Mouse (Mus musculus) kidney, embryonic 14.5 days (tissue): ENCODE results near the gene Fndc3b. TPM values are rescaled to one million over a fixed set of nuclear protein-coding genes. Genes with fewer than 3 reads are reported as not detected.

Source experiments
- ATAC-seq: fragments of 200-750 bp; cut with Nextera tagmentation; 2 replicates; pipeline ENCODE4 v1.8.0; 2017; ENCODE audit warnings: moderate number of reproducible peaks, mild to moderate bottlenecking, moderate TSS enrichment, moderate library complexity; ENCODE audit not compliant: low FRiP score, low TSS enrichment
- H3K27ac ChIP-seq: fragments of 300-500 bp; sonication (generic); 2 replicates; pipeline ENCODE4 v1.5.1; 2014; ENCODE audit warnings: low read depth, mild to moderate bottlenecking, low read length, moderate library complexity, mixed read lengths
- H3K27me3 ChIP-seq: fragments of 300-500 bp; sonication (generic); 2 replicates; pipeline ENCODE4 v1.6.1; 2014; ENCODE audit warnings: mild to moderate bottlenecking, low read length; ENCODE audit not compliant: control insufficient read depth, insufficient read depth
- H3K36me3 ChIP-seq: fragments of 300-500 bp; sonication (generic); 2 replicates; pipeline ENCODE4 v1.6.1; 2014; ENCODE audit warnings: low read length, mixed read lengths; ENCODE audit not compliant: control insufficient read depth, insufficient read depth
- H3K4me1 ChIP-seq: fragments of 300-500 bp; sonication (generic); 2 replicates; pipeline ENCODE4 v1.6.1; 2014; ENCODE audit warnings: low read length, mixed read lengths; ENCODE audit not compliant: control insufficient read depth, insufficient read depth
- H3K4me2 ChIP-seq: fragments of 300-500 bp; sonication (generic); replicated peaks from 2 replicates; pipeline ENCODE4 v1.6.1; 2014; ENCODE audit warnings: low read depth, mild to moderate bottlenecking, low read length
- H3K4me3 ChIP-seq: fragments of 300-500 bp; sonication (generic); 2 replicates; pipeline ENCODE4 v1.5.1; 2014; ENCODE audit warnings: mild to moderate bottlenecking, low read length
- H3K9ac ChIP-seq: fragments of 300-500 bp; sonication (generic); 2 replicates; pipeline ENCODE4 v1.6.1; 2014; ENCODE audit warnings: low read depth, mild to moderate bottlenecking, low read length, moderate library complexity
- H3K9me3 ChIP-seq: fragments of 300-500 bp; sonication (generic); 2 replicates; pipeline ENCODE4 v1.6.1; 2016; ENCODE audit warnings: low read length; ENCODE audit not compliant: control insufficient read depth
- WGBS: fragments of 180-500 bp; shearing (Covaris S2); extraction: QIAGEN DNeasy Blood & Tissue Kit; methylation state at CpG from one replicate; pipeline ENCODE4 v1.1.7; 2014; 5-methylcytosine and 5-hydroxymethylcytosine counted together
- polyA plus RNA-seq: library from polyadenylated mRNA; unstranded; fragments of >200 nt; fragmentation: Nextera tagmentation; extraction: Ambion mirVana; gene quantifications from 2 replicates; pipeline ENCODE4 v1.2.1, GENCODE M21; 2014

The Fndc3b gene
- polyA plus RNA-seq, 1 experiment from 2014 or later = 28.7 TPM

- ATAC-seq = 0 out of 2 replicates have a peak, but pooled peaks have one; percentile 17
- Histone ChIP-seq H3K27me3 (no peaks in the 10 kb centered on the region), H3K27ac (no peak overlapping the region; the same call in 1 of the 2 replicates), H3K9ac (no peak overlapping the region), H3K4me2 (no peak overlapping the region), H3K4me3 (no peak overlapping the region), H3K4me1 (peaks cover 18% of the 10 kb centered on the region), H3K9me3 (no peaks in the 10 kb centered on the region), H3K36me3 (no peaks in the 10 kb centered on the region)
- 23% methylated on average over 5 of the region's 5 CpGs for WGBS
Observed at GRCm38 (mm10) chr3:27663221-27663620, 47.9 kb downstream of the Fndc3b start.

GRCm38 (mm10) chr3:27658198-27658763, 52.8 kb downstream of the Fndc3b start:
- Histone ChIP-seq H3K4me1 (peaks cover 15% of the 10 kb centered on the region), H3K27me3 (no peaks in the 10 kb centered on the region), H3K36me3 (no peaks in the 10 kb centered on the region), H3K4me2 (no peak overlapping the region), H3K9me3 (no peaks in the 10 kb centered on the region), H3K4me3 (no peak overlapping the region), H3K27ac (no peak overlapping the region), H3K9ac (no peak overlapping the region)
- WGBS = 72% methylated on average over 4 of the region's 4 CpGs
- 0 out of 2 replicates have a peak, but pooled peaks have one; percentile 8 for ATAC-seq

GRCm38 (mm10) chr3:27656764-27657390, 54.2 kb downstream of the Fndc3b start:
- no peak for ATAC-seq
- no peaks in the 10 kb centered on the region for H3K36me3 ChIP-seq
- H3K4me2 ChIP-seq = no peak overlapping the region
- H3K9me3 ChIP-seq = no peaks in the 10 kb centered on the region
- H3K4me3 ChIP-seq = no peak overlapping the region
- 57% methylated on average over 7 of the region's 7 CpGs for WGBS
- H3K9ac ChIP-seq = no peak overlapping the region
- no peak overlapping the region for H3K27ac ChIP-seq
- no peaks in the 10 kb centered on the region for H3K27me3 ChIP-seq
- H3K4me1 ChIP-seq = peaks cover 23% of the 10 kb centered on the region

- no peak for ATAC-seq
- Histone ChIP-seq H3K27ac (no peak overlapping the region), H3K4me1 (peaks cover 31% of the 10 kb centered on the region), H3K36me3 (no peaks in the 10 kb centered on the region), H3K27me3 (no peaks in the 10 kb centered on the region), H3K4me3 (no peak overlapping the region), H3K4me2 (no peak overlapping the region), H3K9me3 (no peaks in the 10 kb centered on the region), H3K9ac (no peak overlapping the region)
- 74% methylated on average over 4 of the region's 4 CpGs for WGBS
Observed at GRCm38 (mm10) chr3:27655673-27656072, 55.4 kb downstream of the Fndc3b start.

- Histone ChIP-seq H3K9me3 (no peaks in the 10 kb centered on the region), H3K36me3 (no peaks in the 10 kb centered on the region), H3K4me2 (no peak overlapping the region), H3K27me3 (no peaks in the 10 kb centered on the region), H3K9ac (no peak overlapping the region), H3K27ac (no peak overlapping the region), H3K4me3 (no peak overlapping the region), H3K4me1 (peaks cover 35% of the 10 kb centered on the region)
- no peak for ATAC-seq
- WGBS = 88% methylated on average over 11 of the region's 11 CpGs
Observed at GRCm38 (mm10) chr3:27655042-27655441, 56.1 kb downstream of the Fndc3b start.

GRCm38 (mm10) chr3:27652451-27653011, 58.6 kb downstream of the Fndc3b start:
- no peak overlapping the region for H3K4me3 ChIP-seq
- H3K36me3 ChIP-seq = no peaks in the 10 kb centered on the region
- H3K27me3 ChIP-seq = no peaks in the 10 kb centered on the region
- ATAC-seq = no peak
- no peaks in the 10 kb centered on the region for H3K9me3 ChIP-seq
- no peak overlapping the region for H3K27ac ChIP-seq
- no peak overlapping the region for H3K9ac ChIP-seq
- WGBS = 72% methylated on average over 9 of the region's 9 CpGs
- H3K4me2 ChIP-seq = no peak overlapping the region
- H3K4me1 ChIP-seq = peaks cover 46% of the 10 kb centered on the region

GRCm38 (mm10) chr3:27651731-27652130, 59.4 kb downstream of the Fndc3b start:
- H3K27me3 ChIP-seq = no peaks in the 10 kb centered on the region
- H3K4me2 ChIP-seq = no peak overlapping the region
- peaks cover 48% of the 10 kb centered on the region for H3K4me1 ChIP-seq
- no peak overlapping the region for H3K27ac ChIP-seq
- H3K36me3 ChIP-seq = no peaks in the 10 kb centered on the region
- H3K9ac ChIP-seq = no peak overlapping the region
- WGBS = 51% methylated on average over 6 of the region's 6 CpGs
- no peak overlapping the region for H3K4me3 ChIP-seq
- ATAC-seq = no peak
- H3K9me3 ChIP-seq = no peaks in the 10 kb centered on the region

GRCm38 (mm10) chr3:27650083-27650482, 61.0 kb downstream of the Fndc3b start:
- H3K9ac ChIP-seq = no peak overlapping the region
- no peak for ATAC-seq
- no peak overlapping the region for H3K4me2 ChIP-seq
- no peaks in the 10 kb centered on the region for H3K9me3 ChIP-seq
- no peaks in the 10 kb centered on the region for H3K27me3 ChIP-seq
- no peak overlapping the region for H3K27ac ChIP-seq
- H3K4me1 ChIP-seq = peaks cover 54% of the 10 kb centered on the region
- H3K4me3 ChIP-seq = no peak overlapping the region
- no peaks in the 10 kb centered on the region for H3K36me3 ChIP-seq
- WGBS = 86% methylated on average over 11 of the region's 11 CpGs

GRCm38 (mm10) chr3:27649316-27649715, 61.8 kb downstream of the Fndc3b start:
- Histone ChIP-seq H3K27me3 (no peaks in the 10 kb centered on the region), H3K9me3 (no peaks in the 10 kb centered on the region), H3K27ac (no peak overlapping the region), H3K36me3 (no peaks in the 10 kb centered on the region), H3K4me3 (no peak overlapping the region), H3K4me1 (peaks cover 54% of the 10 kb centered on the region), H3K9ac (no peak overlapping the region), H3K4me2 (no peak overlapping the region)
- 55% methylated on average over 1 of the region's 1 CpGs for WGBS
- ATAC-seq = no peak
